Mouse (Mus musculus): ENCODE measurements around the gene Fam189a2. TPM values are rescaled to one million over a fixed set of nuclear protein-coding genes. Genes with fewer than 3 reads are reported as not detected.

Gene Fam189a2
- polyA plus RNA-seq, 1 experiment from 2014 or later = 0.42 TPM

- no peaks in the 10 kb centered on the region for H3K27me3 ChIP-seq (replicated peaks)
- H3K4me1 ChIP-seq = peaks cover 14% of the 10 kb centered on the region
- 59% methylated on average over 5 of the region's 5 CpGs for WGBS
- no peak overlapping the region for H3K4me2 ChIP-seq
- H3K9me3 ChIP-seq = no peaks in the 10 kb centered on the region
- ATAC-seq (ENCODE audit: insufficient read depth, low FRiP score, low read depth) = no peak
- H3K9ac ChIP-seq = no peak overlapping the region
- no peak overlapping the region for H3K4me3 ChIP-seq (replicated peaks)
- H3K27ac ChIP-seq = no peak overlapping the region
- H3K36me3 ChIP-seq = no peaks in the 10 kb centered on the region
These were observed 62.5 kb downstream of the Fam189a2 start for GRCm38 (mm10) chr19:23968125-23968861.

- Histone ChIP-seq H3K9me3 (no peaks in the 10 kb centered on the region), H3K9ac (no peak overlapping the region), H3K4me3 (replicated peaks) (no peak overlapping the region), H3K4me1 (peaks cover 10% of the 10 kb centered on the region; the same call in 1 of the 2 replicates), H3K4me2 (no peak overlapping the region), H3K36me3 (no peaks in the 10 kb centered on the region), H3K27me3 (replicated peaks) (no peaks in the 10 kb centered on the region), H3K27ac (peak overlapping the region; percentile 61; the same call in 1 of the 2 replicates)
- peak; percentile 59; the same call in 1 of the 2 replicates for ATAC-seq (ENCODE audit: insufficient read depth, low FRiP score, low read depth)
- 18% methylated on average over 2 of the region's 2 CpGs for WGBS
These were observed 63.7 kb downstream of the Fam189a2 start for GRCm38 (mm10) chr19:23967156-23967555.

- no peaks in the 10 kb centered on the region for H3K36me3 ChIP-seq
- no peaks in the 10 kb centered on the region for H3K27me3 ChIP-seq (replicated peaks)
- no peak overlapping the region for H3K27ac ChIP-seq
- 79% methylated on average over 9 of the region's 9 CpGs for WGBS
- H3K4me2 ChIP-seq = no peak overlapping the region
- no peaks in the 10 kb centered on the region for H3K9me3 ChIP-seq
- no peak for ATAC-seq (ENCODE audit: insufficient read depth, low FRiP score, low read depth)
- peaks cover 10% of the 10 kb centered on the region; the same call in 1 of the 2 replicates for H3K4me1 ChIP-seq
- H3K9ac ChIP-seq = no peak overlapping the region
- no peak overlapping the region for H3K4me3 ChIP-seq (replicated peaks)
These were observed 64.4 kb downstream of the Fam189a2 start for GRCm38 (mm10) chr19:23966376-23966775.

- H3K4me2 ChIP-seq = no peak overlapping the region
- no peaks in the 10 kb centered on the region for H3K9me3 ChIP-seq
- no peak for ATAC-seq (ENCODE audit: insufficient read depth, low FRiP score, low read depth)
- no peak overlapping the region for H3K9ac ChIP-seq
- no peak overlapping the region for H3K4me3 ChIP-seq (replicated peaks)
- WGBS = 62% methylated on average over 10 of the region's 10 CpGs
- H3K27me3 ChIP-seq (replicated peaks) = no peaks in the 10 kb centered on the region
- H3K27ac ChIP-seq = no peak overlapping the region
- no peaks in the 10 kb centered on the region for H3K36me3 ChIP-seq
- H3K4me1 ChIP-seq = peaks cover 10% of the 10 kb centered on the region; the same call in 1 of the 2 replicates
These were observed 66.4 kb downstream of the Fam189a2 start for GRCm38 (mm10) chr19:23964401-23964910.

- Histone ChIP-seq H3K4me1 (no peaks in the 10 kb centered on the region), H3K9me3 (no peaks in the 10 kb centered on the region), H3K27me3 (replicated peaks) (no peaks in the 10 kb centered on the region), H3K27ac (no peak overlapping the region), H3K4me3 (replicated peaks) (no peak overlapping the region), H3K36me3 (no peaks in the 10 kb centered on the region), H3K9ac (no peak overlapping the region), H3K4me2 (no peak overlapping the region)
- 1% methylated on average over 8 of the region's 8 CpGs for WGBS
- 0 out of 2 replicates have a peak, but pooled peaks have one; percentile 38 for ATAC-seq (ENCODE audit: insufficient read depth, low FRiP score, low read depth)
These were observed 69.3 kb downstream of the Fam189a2 start for GRCm38 (mm10) chr19:23961516-23961915.

- H3K9me3 ChIP-seq = no peaks in the 10 kb centered on the region
- no peak overlapping the region for H3K9ac ChIP-seq
- H3K4me1 ChIP-seq = no peaks in the 10 kb centered on the region
- no peak overlapping the region for H3K4me3 ChIP-seq (replicated peaks)
- 71% methylated on average over 6 of the region's 6 CpGs for WGBS
- ATAC-seq (ENCODE audit: insufficient read depth, low FRiP score, low read depth) = no peak
- no peaks in the 10 kb centered on the region for H3K27me3 ChIP-seq (replicated peaks)
- no peak overlapping the region for H3K4me2 ChIP-seq
- no peak overlapping the region for H3K27ac ChIP-seq
- no peaks in the 10 kb centered on the region for H3K36me3 ChIP-seq
These were observed 69.9 kb downstream of the Fam189a2 start for GRCm38 (mm10) chr19:23960831-23961447.

GRCm38 (mm10) chr19:23960275-23960674 lies 70.5 kb downstream of the Fam189a2 start:
- Histone ChIP-seq H3K36me3 (no peaks in the 10 kb centered on the region), H3K9ac (no peak overlapping the region), H3K4me2 (no peak overlapping the region), H3K4me1 (no peaks in the 10 kb centered on the region), H3K4me3 (replicated peaks) (no peak overlapping the region), H3K27ac (no peak overlapping the region), H3K9me3 (no peaks in the 10 kb centered on the region), H3K27me3 (replicated peaks) (no peaks in the 10 kb centered on the region)
- WGBS = 54% methylated on average over 3 of the region's 3 CpGs
- ATAC-seq (ENCODE audit: insufficient read depth, low FRiP score, low read depth) = no peak

- Histone ChIP-seq H3K9me3 (no peaks in the 10 kb centered on the region), H3K4me2 (no peak overlapping the region), H3K36me3 (no peaks in the 10 kb centered on the region), H3K9ac (no peak overlapping the region), H3K27me3 (replicated peaks) (no peaks in the 10 kb centered on the region), H3K4me1 (no peaks in the 10 kb centered on the region), H3K4me3 (replicated peaks) (no peak overlapping the region), H3K27ac (no peak overlapping the region)
- ATAC-seq (ENCODE audit: insufficient read depth, low FRiP score, low read depth) = no peak
- WGBS = 62% methylated on average over 7 of the region's 7 CpGs
These were observed 70.9 kb downstream of the Fam189a2 start for GRCm38 (mm10) chr19:23959870-23960269.

GRCm38 (mm10) chr19:23958925-23959324 lies 71.9 kb downstream of the Fam189a2 start:
- Histone ChIP-seq H3K27me3 (replicated peaks) (no peaks in the 10 kb centered on the region), H3K9me3 (no peaks in the 10 kb centered on the region), H3K4me3 (replicated peaks) (no peak overlapping the region), H3K27ac (no peak overlapping the region), H3K4me1 (no peaks in the 10 kb centered on the region), H3K9ac (no peak overlapping the region), H3K36me3 (no peaks in the 10 kb centered on the region), H3K4me2 (no peak overlapping the region)
- WGBS = 48% methylated on average over 6 of the region's 6 CpGs
- ATAC-seq (ENCODE audit: insufficient read depth, low FRiP score, low read depth) = no peak

- 60% methylated on average over 7 of the region's 7 CpGs for WGBS
- no peak overlapping the region for H3K4me3 ChIP-seq (replicated peaks)
- no peaks in the 10 kb centered on the region for H3K36me3 ChIP-seq
- H3K9ac ChIP-seq = no peak overlapping the region
- H3K4me2 ChIP-seq = no peak overlapping the region
- no peak for ATAC-seq (ENCODE audit: insufficient read depth, low FRiP score, low read depth)
- no peaks in the 10 kb centered on the region for H3K27me3 ChIP-seq (replicated peaks)
- no peaks in the 10 kb centered on the region for H3K4me1 ChIP-seq
- no peak overlapping the region for H3K27ac ChIP-seq
- no peaks in the 10 kb centered on the region for H3K9me3 ChIP-seq
These were observed 73.3 kb downstream of the Fam189a2 start for GRCm38 (mm10) chr19:23957563-23957962.

- 61% methylated on average over 17 of the region's 17 CpGs for WGBS
- no peak for ATAC-seq (ENCODE audit: insufficient read depth, low FRiP score, low read depth)
- Histone ChIP-seq H3K36me3 (no peaks in the 10 kb centered on the region), H3K4me1 (no peaks in the 10 kb centered on the region), H3K4me3 (replicated peaks) (no peak overlapping the region), H3K9me3 (no peaks in the 10 kb centered on the region), H3K27ac (no peak overlapping the region), H3K27me3 (replicated peaks) (no peaks in the 10 kb centered on the region), H3K4me2 (no peak overlapping the region), H3K9ac (no peak overlapping the region)
These were observed 74.4 kb downstream of the Fam189a2 start for GRCm38 (mm10) chr19:23956299-23956975.

- H3K27me3 ChIP-seq (replicated peaks) = no peaks in the 10 kb centered on the region
- H3K4me1 ChIP-seq = no peaks in the 10 kb centered on the region
- H3K27ac ChIP-seq = no peak overlapping the region
- no peaks in the 10 kb centered on the region for H3K36me3 ChIP-seq
- no peaks in the 10 kb centered on the region for H3K9me3 ChIP-seq
- no peak for ATAC-seq (ENCODE audit: insufficient read depth, low FRiP score, low read depth)
- no peak overlapping the region for H3K4me2 ChIP-seq
- no peak overlapping the region for H3K4me3 ChIP-seq (replicated peaks)
- 89% methylated on average over 8 of the region's 8 CpGs for WGBS
- H3K9ac ChIP-seq = no peak overlapping the region
These were observed 75.4 kb downstream of the Fam189a2 start for GRCm38 (mm10) chr19:23955461-23955860.
